Mouse (Mus musculus): Measurements from ENCODE around the gene Tiam2.

Gene Tiam2

GRCm38 (mm10) chr17:3498086-3498485 is 171.7 kb downstream of the Tiam2 start:
- no peak for DNase-seq (ENCODE audit: low read depth, low spot score)

GRCm38 (mm10) chr17:3498580-3498979 is 172.2 kb downstream of the Tiam2 start:
- DNase-seq (ENCODE audit: low read depth, low spot score) = no peak

- no peak for DNase-seq (ENCODE audit: low read depth, low spot score)
Observed at GRCm38 (mm10) chr17:3499468-3499867, 173.1 kb downstream of the Tiam2 start.

GRCm38 (mm10) chr17:3500076-3500475 is 173.7 kb downstream of the Tiam2 start:
- DNase-seq (ENCODE audit: low read depth, low spot score) = no peak

GRCm38 (mm10) chr17:3500936-3501335 is 174.6 kb downstream of the Tiam2 start:
- no peak for DNase-seq (ENCODE audit: low read depth, low spot score)

GRCm38 (mm10) chr17:3505711-3506110 is 179.3 kb downstream of the Tiam2 start:
- peak; percentile 36 for DNase-seq (ENCODE audit: low read depth, low spot score)

- DNase-seq (ENCODE audit: low read depth, low spot score) = no peak
Observed at GRCm38 (mm10) chr17:3506508-3506907, 180.1 kb downstream of the Tiam2 start.

GRCm38 (mm10) chr17:3509841-3510240 is 183.5 kb downstream of the Tiam2 start:
- no peak for DNase-seq (ENCODE audit: low read depth, low spot score)

- no peak for DNase-seq (ENCODE audit: low read depth, low spot score)
Observed at GRCm38 (mm10) chr17:3514316-3514715, 187.9 kb downstream of the Tiam2 start.

- DNase-seq (ENCODE audit: low read depth, low spot score) = no peak
Observed at GRCm38 (mm10) chr17:3515851-3516250, 189.5 kb downstream of the Tiam2 start.

GRCm38 (mm10) chr17:3516406-3516805 is 190.0 kb downstream of the Tiam2 start:
- no peak for DNase-seq (ENCODE audit: low read depth, low spot score)

- no peak for DNase-seq (ENCODE audit: low read depth, low spot score)
Observed at GRCm38 (mm10) chr17:3520344-3520743, 194.0 kb downstream of the Tiam2 start.

GRCm38 (mm10) chr17:3527841-3528471 is 201.6 kb downstream of the Tiam2 start:
- no peak for DNase-seq (ENCODE audit: low read depth, low spot score)

- DNase-seq (ENCODE audit: low read depth, low spot score) = no peak
Observed at GRCm38 (mm10) chr17:3529523-3529922, 203.2 kb downstream of the Tiam2 start.

- DNase-seq (ENCODE audit: low read depth, low spot score) = no peak
Observed at GRCm38 (mm10) chr17:3530549-3530948, 204.2 kb downstream of the Tiam2 start.

GRCm38 (mm10) chr17:3531641-3532040 is 205.3 kb downstream of the Tiam2 start:
- no peak for DNase-seq (ENCODE audit: low read depth, low spot score)

- DNase-seq (ENCODE audit: low read depth, low spot score) = no peak
Observed at GRCm38 (mm10) chr17:3532254-3532653, 205.9 kb downstream of the Tiam2 start, which contains the start of gene Cldn20. Gene Cldn20, plus strand, starts transcription at chr17:3532554.

GRCm38 (mm10) chr17:3533425-3533824 is 207.1 kb downstream of the Tiam2 start:
- DNase-seq (ENCODE audit: low read depth, low spot score) = no peak

GRCm38 (mm10) chr17:3540304-3540703 is 213.9 kb downstream of the Tiam2 start:
- no peak for DNase-seq (ENCODE audit: low read depth, low spot score)

- DNase-seq (ENCODE audit: low read depth, low spot score) = no peak
Observed at GRCm38 (mm10) chr17:3541033-3541432, 214.7 kb downstream of the Tiam2 start.

GRCm38 (mm10) chr17:3547725-3548124 is 221.4 kb downstream of the Tiam2 start:
- DNase-seq (ENCODE audit: low read depth, low spot score) = no peak

GRCm38 (mm10) chr17:3556251-3556650 is 229.9 kb downstream of the Tiam2 start:
- no peak for DNase-seq (ENCODE audit: low read depth, low spot score)

GRCm38 (mm10) chr17:3557331-3558311 is 231.2 kb downstream of the Tiam2 start, which contains the start of gene Tfb1m:
Gene Tfb1m, minus strand, starts transcription at chr17:3557781.
- DNase-seq (ENCODE audit: low read depth, low spot score) = peak; percentile 96

Measured in WW6 (cell line).